Mouse (Mus musculus) hindbrain, postnatal 0 days (tissue): ENCODE measurements around the gene Bmf. TPM values are rescaled to one million over a fixed set of nuclear protein-coding genes. Genes with fewer than 3 reads are reported as not detected.

Experiments used
- ATAC-seq: fragments of 200-750 bp; cut with Nextera tagmentation; 2 replicates; pipeline ENCODE4 v1.8.0; 2017; ENCODE audit warnings: mild to moderate bottlenecking, moderate TSS enrichment, moderate library complexity
- DNase-seq: peaks from one replicate; pipeline ENCODE4 v3.0.0-alpha.2; 2015; ENCODE audit warnings: low spot score
- H3K27ac ChIP-seq: fragments of 300-500 bp; sonication (generic); 2 replicates; pipeline ENCODE4 v1.5.1; 2014; ENCODE audit warnings: mild to moderate bottlenecking
- H3K27me3 ChIP-seq: fragments of 300-500 bp; sonication (generic); 2 replicates; pipeline ENCODE4 v1.6.1; 2014; ENCODE audit warnings: low read length, mixed read lengths; ENCODE audit not compliant: insufficient read depth
- H3K36me3 ChIP-seq: fragments of 300-500 bp; sonication (generic); 2 replicates; pipeline ENCODE4 v1.6.1; 2014; ENCODE audit warnings: low read length, mixed read lengths; ENCODE audit not compliant: insufficient read depth
- H3K4me1 ChIP-seq: fragments of 300-500 bp; sonication (generic); 2 replicates; pipeline ENCODE4 v1.6.1; 2014; ENCODE audit warnings: antibody characterized with exemption, low read length, mixed read lengths; ENCODE audit not compliant: insufficient read depth
- H3K4me2 ChIP-seq: fragments of 300-500 bp; sonication (generic); 2 replicates; pipeline ENCODE4 v1.6.1; 2014; ENCODE audit warnings: low read depth, mild to moderate bottlenecking, low read length, moderate library complexity, mixed read lengths
- H3K4me3 ChIP-seq: fragments of 300-500 bp; sonication (generic); 2 replicates; pipeline ENCODE4 v1.5.1; 2014; ENCODE audit warnings: low read length
- H3K9ac ChIP-seq: fragments of 300-500 bp; sonication (generic); replicated peaks from 2 replicates; pipeline ENCODE4 v1.6.1; 2014; ENCODE audit warnings: mild to moderate bottlenecking, low read length, moderate library complexity, mixed read lengths
- H3K9me3 ChIP-seq: fragments of 300-500 bp; sonication (generic); 2 replicates; pipeline ENCODE4 v1.6.1; 2016; ENCODE audit warnings: low read length, mixed read lengths
- CTCF ChIP-seq: IDR thresholded peaks from 2 replicates; pipeline ENCODE4 v1.5.1; 2016; ENCODE audit warnings: antibody characterized with exemption, control low read depth, low read depth
- WGBS: fragments of 180-500 bp; shearing (Covaris S2); extraction: QIAGEN DNeasy Blood & Tissue Kit; methylation state at CpG from one replicate; pipeline ENCODE4 v1.1.7; 2014; 5-methylcytosine and 5-hydroxymethylcytosine counted together
- polyA plus RNA-seq: library from polyadenylated mRNA; unstranded; fragments of >200 nt; fragmentation: Nextera tagmentation; extraction: Ambion mirVana; gene quantifications from 2 replicates; pipeline ENCODE4 v1.2.1, GENCODE M21; 2015
- total RNA-seq: library from RNA; depleted of rRNA; stranded (reverse); fragments of >200 nt; gene quantifications from 2 replicates; pipeline ENCODE4 v1.2.3, GENCODE M21; 2014

The Bmf gene
- total and polyA plus RNA-seq, 2 experiments from 2014 or later, result 1.4 to 10.4 TPM

DNA sequence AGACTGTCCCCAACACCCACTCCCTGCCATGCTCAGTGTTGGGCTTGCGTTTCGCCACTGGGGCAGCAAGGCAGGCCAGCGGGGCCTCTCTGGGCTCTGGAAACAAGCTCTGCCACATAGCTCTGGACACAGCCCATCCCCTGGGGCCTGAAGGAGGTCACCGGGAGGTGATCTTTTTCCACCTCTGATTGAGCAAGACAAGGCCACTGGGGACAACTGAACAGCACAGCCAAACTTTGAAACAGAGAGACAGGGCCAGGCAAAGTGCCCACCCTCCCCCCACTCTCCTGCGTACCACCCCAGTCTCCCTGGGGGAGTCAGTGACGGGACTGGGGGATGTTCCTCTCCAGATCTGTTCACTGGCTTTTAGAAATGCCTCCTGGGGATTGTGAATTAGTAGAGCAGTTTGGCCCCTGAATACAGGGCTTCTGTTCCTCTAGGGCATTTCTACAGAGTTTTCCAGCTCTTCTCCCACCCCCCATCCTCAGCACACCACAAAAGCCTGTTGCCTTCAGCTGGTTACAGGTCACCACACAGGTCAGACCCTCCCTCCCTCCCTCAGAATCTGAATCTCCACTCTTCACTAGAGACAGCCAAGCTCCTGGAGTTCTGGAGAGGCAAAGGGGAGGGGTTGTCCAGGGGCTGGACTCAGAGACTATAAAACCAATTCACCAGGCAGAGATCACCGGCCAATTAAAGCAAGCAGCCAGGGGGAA lies 19.9 kb downstream of the Bmf start:
- Histone ChIP-seq H3K36me3 (no peaks in the 10 kb centered on the region), H3K27ac (no peak overlapping the region), H3K9me3 (no peaks in the 10 kb centered on the region), H3K9ac (no peak overlapping the region), H3K4me1 (peaks cover 32% of the 10 kb centered on the region), H3K4me2 (no peak overlapping the region), H3K4me3 (no peak overlapping the region), H3K27me3 (no peaks in the 10 kb centered on the region)
- ATAC-seq, result peak; percentile 42
- TF ChIP-seq CTCF, result no peak
- DNase-seq, result peak; percentile 29
- WGBS, result 22% methylated on average over 7 of the region's 7 CpGs

GRCm38 (mm10) chr2:118526545-118526944 lies 22.9 kb downstream of the Bmf start:
- H3K9ac ChIP-seq, result no peak overlapping the region
- DNase-seq (no peak), ATAC-seq (no peak)
- no peaks in the 10 kb centered on the region for H3K9me3 ChIP-seq
- no peak for TF ChIP-seq CTCF
- 94% methylated on average over 5 of the region's 5 CpGs for WGBS
- no peak overlapping the region for H3K27ac ChIP-seq
- no peak overlapping the region for H3K4me3 ChIP-seq
- no peak overlapping the region for H3K4me2 ChIP-seq
- peaks cover 15% of the 10 kb centered on the region; the same call in 1 of the 2 replicates for H3K4me1 ChIP-seq
- H3K27me3 ChIP-seq, result no peaks in the 10 kb centered on the region
- no peaks in the 10 kb centered on the region for H3K36me3 ChIP-seq

- ATAC-seq, result no peak
- Histone ChIP-seq H3K9ac (no peak overlapping the region), H3K9me3 (no peaks in the 10 kb centered on the region), H3K36me3 (no peaks in the 10 kb centered on the region), H3K4me1 (0 out of 2 replicates have a peak, but pooled peaks cover 8% of the 10 kb centered on the region), H3K27ac (no peak overlapping the region), H3K4me2 (no peak overlapping the region), H3K4me3 (no peak overlapping the region), H3K27me3 (no peaks in the 10 kb centered on the region)
- DNase-seq, result no peak
- WGBS, result 89% methylated on average over 3 of the region's 3 CpGs
- TF ChIP-seq CTCF, result no peak
Observed at GRCm38 (mm10) chr2:118524811-118525210, 24.7 kb downstream of the Bmf start.

GRCm38 (mm10) chr2:118523163-118523730 lies 26.2 kb downstream of the Bmf start:
- no peak for TF ChIP-seq CTCF

DNA sequence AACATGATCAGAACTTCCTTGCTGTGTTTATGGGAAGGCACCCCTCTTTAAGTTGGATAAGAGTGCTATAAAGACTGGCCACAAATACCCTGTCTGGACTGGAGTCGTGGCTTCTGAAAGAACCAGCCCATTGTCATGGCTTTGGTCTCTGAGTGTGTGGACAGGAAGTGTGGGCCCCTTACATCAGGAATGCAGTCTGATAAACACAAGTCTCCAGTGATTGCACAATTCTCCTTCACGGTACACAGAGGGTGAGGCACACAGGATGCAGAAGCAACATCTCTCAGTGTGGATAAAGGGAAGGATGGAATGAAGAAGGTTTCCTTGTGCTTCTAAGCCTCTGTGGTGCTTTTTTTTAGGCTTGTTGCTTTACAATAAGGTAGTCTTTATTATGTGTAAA lies 27.2 kb downstream of the Bmf start:
- Histone ChIP-seq H3K9me3 (no peaks in the 10 kb centered on the region), H3K4me1 (no peaks in the 10 kb centered on the region), H3K36me3 (no peaks in the 10 kb centered on the region), H3K27ac (no peak overlapping the region), H3K4me3 (no peak overlapping the region), H3K27me3 (no peaks in the 10 kb centered on the region), H3K4me2 (no peak overlapping the region), H3K9ac (no peak overlapping the region)
- DNase-seq (no peak), ATAC-seq (no peak)
- 63% methylated on average over 2 of the region's 2 CpGs for WGBS
- no peak for TF ChIP-seq CTCF

More at GRCm38 (mm10) chr2:118523163-118523730, 26.2 kb downstream of the Bmf start:
- Histone ChIP-seq H3K36me3 (no peaks in the 10 kb centered on the region), H3K4me2 (no peak overlapping the region), H3K27ac (no peak overlapping the region), H3K27me3 (no peaks in the 10 kb centered on the region), H3K4me1 (no peaks in the 10 kb centered on the region), H3K9ac (no peak overlapping the region), H3K9me3 (no peaks in the 10 kb centered on the region), H3K4me3 (no peak overlapping the region)
- no peak for ATAC-seq
- no peak for DNase-seq
- 40% methylated on average over 5 of the region's 5 CpGs for WGBS

GRCm38 (mm10) chr2:118520042-118520933 lies 29.2 kb downstream of the Bmf start:
- ATAC-seq (peak; percentile 95), DNase-seq (peak; percentile 72)
- Histone ChIP-seq H3K9me3 (no peaks in the 10 kb centered on the region), H3K4me1 (no peaks in the 10 kb centered on the region), H3K27me3 (no peaks in the 10 kb centered on the region), H3K4me3 (no peak overlapping the region), H3K9ac (no peak overlapping the region), H3K36me3 (no peaks in the 10 kb centered on the region), H3K4me2 (no peak overlapping the region), H3K27ac (no peak overlapping the region)
- TF ChIP-seq CTCF, result no peak
- WGBS, result 39% methylated on average over 9 of the region's 9 CpGs
